26 mouse cellular contexts compared by ENCODE assay signal in the genomic region with DNA sequence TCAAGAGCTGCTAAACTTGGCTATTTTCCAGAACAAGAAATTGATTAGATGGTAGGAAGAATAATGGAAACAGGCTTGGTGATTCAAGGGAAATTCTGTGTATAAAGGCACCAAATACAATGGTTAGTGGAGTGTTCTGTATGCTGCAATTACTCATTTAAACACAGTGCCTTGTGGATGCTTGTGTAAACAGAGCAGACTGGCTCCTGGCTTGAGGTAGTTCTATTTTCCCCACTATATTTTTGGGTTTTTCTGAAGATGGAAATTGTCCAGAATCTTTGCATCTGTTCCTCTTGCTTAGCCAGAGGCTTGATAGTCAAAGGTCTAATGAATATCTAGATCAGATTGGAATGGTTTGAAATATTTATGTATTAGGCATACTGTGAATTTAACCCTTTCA.
DNase-seq lines count a peak whose midpoint lies in the region; ATAC-seq and TF ChIP-seq lines count a peak whose summit lies in the region.
"Had no signal": no experiment of that assay in that cellular context is flagged by ENCODE, and none has a peak within 500 bp of the region (broad histone marks: within the 10 kb centered on the region; RNA-seq: fewer than 3 reads in every experiment).

No protein-coding gene starts in this region.

- no peaks in the 10 kb centered on the region for H3K9me3 ChIP-seq in forebrain, embryonic 14.5 days (replicated peaks; ENCODE audit: control insufficient read depth, low read length)
- H3K9me3 ChIP-seq in forebrain, embryonic 11.5 days (ENCODE audit: control insufficient read depth, low read length), result no peaks in the 10 kb centered on the region
- H3K9me3 ChIP-seq in forebrain, postnatal 0 days (ENCODE audit: low read length), result 0 out of 2 replicates have a peak, but pooled peaks cover 3% of the 10 kb centered on the region
- H3K9me3 ChIP-seq in forebrain, embryonic 12.5 days, result no peaks in the 10 kb centered on the region
- H3K9me3 ChIP-seq: embryonic facial prominence, embryonic 12.5 days; embryonic facial prominence, embryonic 15.5 days; heart, embryonic 10.5 days; heart, embryonic 13.5 days had no signal

- H3K36me3 ChIP-seq in forebrain, embryonic 14.5 days (ENCODE audit: control insufficient read depth, insufficient read depth, low read length), result no peaks in the 10 kb centered on the region
- H3K36me3 ChIP-seq in forebrain, embryonic 11.5 days (ENCODE audit: control insufficient read depth, insufficient read depth, low read length), result no peaks in the 10 kb centered on the region
- no peaks in the 10 kb centered on the region for H3K36me3 ChIP-seq in forebrain, postnatal 0 days (ENCODE audit: insufficient read depth)
- no peaks in the 10 kb centered on the region for H3K36me3 ChIP-seq in forebrain, embryonic 12.5 days (replicated peaks)
- H3K36me3 ChIP-seq: embryonic facial prominence, embryonic 12.5 days; embryonic facial prominence, embryonic 15.5 days; heart, embryonic 10.5 days; heart, embryonic 13.5 days had no signal

- H3K27me3 ChIP-seq in forebrain, embryonic 14.5 days (replicated peaks; ENCODE audit: control insufficient read depth, insufficient read depth, low read length), result no peaks in the 10 kb centered on the region
- H3K27me3 ChIP-seq in forebrain, embryonic 11.5 days (ENCODE audit: control insufficient read depth, insufficient read depth, low read length), result no peaks in the 10 kb centered on the region
- H3K27me3 ChIP-seq in forebrain, postnatal 0 days (ENCODE audit: insufficient read depth, low read length), result no peaks in the 10 kb centered on the region
- H3K27me3 ChIP-seq in forebrain, embryonic 12.5 days, result no peaks in the 10 kb centered on the region
- H3K27me3 ChIP-seq: embryonic facial prominence, embryonic 12.5 days; embryonic facial prominence, embryonic 15.5 days; heart, embryonic 13.5 days had no signal

- TF ChIP-seq POLR2A in brain, embryonic 14.5 days (IDR thresholded peaks at IDR 0.05; ENCODE audit: borderline replicate concordance, extremely low read depth, insufficient read depth, insufficient read length, poor library complexity, severe bottlenecking), result no peak

- no peak for TF ChIP-seq CTCF in forebrain, postnatal 0 days (IDR thresholded peaks at IDR 0.05; ENCODE audit: low read depth)
- no peak for TF ChIP-seq CTCF in brain, embryonic 14.5 days (IDR thresholded peaks at IDR 0.05; ENCODE audit: borderline replicate concordance, extremely low read depth, insufficient read depth, insufficient read length)

- no peak overlapping the region for H3K27ac ChIP-seq in forebrain, embryonic 14.5 days (ENCODE audit: low read depth, low read length)
- H3K27ac ChIP-seq in forebrain, embryonic 11.5 days (ENCODE audit: low read depth, low read length), result no peak overlapping the region
- H3K27ac ChIP-seq in forebrain, postnatal 0 days (ENCODE audit: low read depth, low read length), result no peak overlapping the region
- H3K27ac ChIP-seq in forebrain, embryonic 12.5 days, result no peak overlapping the region
- H3K27ac ChIP-seq: embryonic facial prominence, embryonic 12.5 days; embryonic facial prominence, embryonic 15.5 days; heart, adult 2 months; heart, embryonic 10.5 days; heart, embryonic 13.5 days; hindbrain, embryonic 14.5 days; hindbrain, postnatal 0 days had no signal

- H3K4me1 ChIP-seq in forebrain, embryonic 14.5 days (ENCODE audit: control insufficient read depth, insufficient read depth, low read length), result peaks cover 4% of the 10 kb centered on the region; the same call in 1 of the 2 replicates
- H3K4me1 ChIP-seq in forebrain, embryonic 11.5 days (replicated peaks; ENCODE audit: control insufficient read depth, insufficient read depth, low read length), result no peaks in the 10 kb centered on the region
- no peaks in the 10 kb centered on the region for H3K4me1 ChIP-seq in forebrain, postnatal 0 days (ENCODE audit: insufficient read depth)
- H3K4me1 ChIP-seq in forebrain, embryonic 12.5 days, result peaks cover 3% of the 10 kb centered on the region; the same call in 1 of the 2 replicates
- H3K4me1 ChIP-seq: embryonic facial prominence, embryonic 12.5 days; embryonic facial prominence, embryonic 15.5 days; heart, embryonic 10.5 days; heart, embryonic 13.5 days had no signal

- H3K4me2 ChIP-seq in forebrain, embryonic 14.5 days (ENCODE audit: low read length), result no peak overlapping the region
- H3K4me2 ChIP-seq in forebrain, embryonic 11.5 days (ENCODE audit: low read depth, low read length, severe bottlenecking), result no peak overlapping the region
- no peak overlapping the region for H3K4me2 ChIP-seq in forebrain, postnatal 0 days (ENCODE audit: low read depth)
- no peak overlapping the region for H3K4me2 ChIP-seq in forebrain, embryonic 12.5 days
- H3K4me2 ChIP-seq: embryonic facial prominence, embryonic 12.5 days; embryonic facial prominence, embryonic 15.5 days; heart, embryonic 13.5 days; hindbrain, embryonic 14.5 days had no signal

- peak; percentile 46 for DNase-seq in forebrain, embryonic 14.5 days (ENCODE audit: low spot score)
- no peak for DNase-seq in forebrain, embryonic 11.5 days (ENCODE audit: low spot score)
- DNase-seq in forebrain, postnatal 0 days, result peak; percentile 23
- peak; percentile 56 for DNase-seq in brain, adult 2 months (ENCODE audit: low read depth, low spot score)
- DNase-seq in brain, embryonic 14.5 days (ENCODE audit: low read depth), result peak; percentile 38
- DNase-seq: adrenal gland, adult 2 months; adrenal gland, postnatal 14 days; cerebellum, adult 11 months; cerebellum, adult 8-10 months; cerebellum, postnatal 14 days; gastrocnemius, postnatal 10 days; gastrocnemius, postnatal 36 days; heart, adult 2 months; heart, postnatal 14 days; heart, postnatal 4 days; kidney, adult 18-20 months had no signal

- H3K9ac ChIP-seq in forebrain, embryonic 14.5 days (ENCODE audit: low read length), result no peak overlapping the region
- no peak overlapping the region for H3K9ac ChIP-seq in forebrain, embryonic 11.5 days (ENCODE audit: low read length)
- H3K9ac ChIP-seq in forebrain, postnatal 0 days, result no peak overlapping the region
- no peak overlapping the region for H3K9ac ChIP-seq in forebrain, embryonic 12.5 days
- H3K9ac ChIP-seq: embryonic facial prominence, embryonic 12.5 days; embryonic facial prominence, embryonic 15.5 days; heart, embryonic 13.5 days; hindbrain, embryonic 14.5 days had no signal

- ATAC-seq in forebrain, embryonic 14.5 days, result 0 out of 2 replicates have a peak, but pooled peaks have one; percentile 34
- no peak for ATAC-seq in forebrain, embryonic 11.5 days (replicated peaks; ENCODE audit: low FRiP score)
- ATAC-seq in forebrain, postnatal 0 days, result no peak
- ATAC-seq in forebrain, embryonic 12.5 days (ENCODE audit: low FRiP score), result no peak
- ATAC-seq: CD4-positive, CD25-positive, alpha-beta regulatory T cell, adult 4 months; hindbrain, postnatal 0 days; inflammation-experienced regulatory T-cells, adult 6 months; intestine, embryonic 16.5 days had no signal

- H3K4me3 ChIP-seq in forebrain, embryonic 14.5 days (ENCODE audit: low read depth, low read length), result no peak overlapping the region
- no peak overlapping the region for H3K4me3 ChIP-seq in forebrain, embryonic 11.5 days (ENCODE audit: low read depth, low read length)
- H3K4me3 ChIP-seq in forebrain, postnatal 0 days (ENCODE audit: low read depth, low read length), result no peak overlapping the region
- no peak overlapping the region for H3K4me3 ChIP-seq in forebrain, embryonic 12.5 days (replicated peaks)
- H3K4me3 ChIP-seq: embryonic facial prominence, embryonic 12.5 days; embryonic facial prominence, embryonic 15.5 days; heart, adult 2 months; heart, embryonic 10.5 days; heart, embryonic 13.5 days had no signal
